Mouse (Mus musculus) forebrain, embryonic 13.5 days (tissue): Measurements from ENCODE around the gene H2afv. TPM values are rescaled to one million over a fixed set of nuclear protein-coding genes. Genes with fewer than 3 reads are reported as not detected.

ENCODE experiments used
- ATAC-seq: fragments of 200-750 bp; cut with Nextera tagmentation; 2 replicates; pipeline ENCODE4 v1.8.0; 2017
- H3K27ac ChIP-seq: fragments of 300-500 bp; sonication (generic); 2 replicates; pipeline ENCODE4 v1.5.1; 2015; ENCODE audit warnings: inconsistent platforms, mild to moderate bottlenecking, moderate library complexity
- H3K27me3 ChIP-seq: fragments of 300-500 bp; sonication (generic); 2 replicates; pipeline ENCODE4 v1.6.1; 2015; ENCODE audit warnings: mild to moderate bottlenecking, inconsistent platforms
- H3K36me3 ChIP-seq: fragments of 300-500 bp; sonication (generic); 2 replicates; pipeline ENCODE4 v1.6.1; 2015; ENCODE audit warnings: mild to moderate bottlenecking, inconsistent platforms; ENCODE audit not compliant: poor library complexity, severe bottlenecking
- H3K4me1 ChIP-seq: fragments of 300-500 bp; sonication (generic); 2 replicates; pipeline ENCODE4 v1.6.1; 2015; ENCODE audit warnings: inconsistent platforms
- H3K4me2 ChIP-seq: fragments of 300-500 bp; sonication (generic); 2 replicates; pipeline ENCODE4 v1.6.1; 2015; ENCODE audit warnings: inconsistent platforms, mild to moderate bottlenecking, moderate library complexity
- H3K4me3 ChIP-seq: fragments of 300-500 bp; sonication (generic); 2 replicates; pipeline ENCODE4 v1.5.1; 2015; ENCODE audit warnings: mild to moderate bottlenecking, inconsistent platforms
- H3K9ac ChIP-seq: fragments of 300-500 bp; sonication (generic); 2 replicates; pipeline ENCODE4 v1.6.1; 2015; ENCODE audit warnings: mild to moderate bottlenecking, inconsistent platforms
- H3K9me3 ChIP-seq: fragments of 300-500 bp; sonication (generic); replicated peaks from 2 replicates; pipeline ENCODE4 v1.6.1; 2016; ENCODE audit warnings: inconsistent platforms
- WGBS: fragments of 180-500 bp; shearing (Covaris S2); methylation state at CpG from one replicate; pipeline ENCODE4 v1.1.7; 2015; 5-methylcytosine and 5-hydroxymethylcytosine counted together
- polyA plus RNA-seq: library from polyadenylated mRNA; unstranded; fragments of >200 nt; fragmentation: Nextera tagmentation; extraction: Ambion mirVana; gene quantifications from 2 replicates; pipeline ENCODE4 v1.2.1, GENCODE M21; 2015

H2afv gene
- polyA plus RNA-seq, 1 experiment from 2014 or later, result 1,061 TPM

DNA sequence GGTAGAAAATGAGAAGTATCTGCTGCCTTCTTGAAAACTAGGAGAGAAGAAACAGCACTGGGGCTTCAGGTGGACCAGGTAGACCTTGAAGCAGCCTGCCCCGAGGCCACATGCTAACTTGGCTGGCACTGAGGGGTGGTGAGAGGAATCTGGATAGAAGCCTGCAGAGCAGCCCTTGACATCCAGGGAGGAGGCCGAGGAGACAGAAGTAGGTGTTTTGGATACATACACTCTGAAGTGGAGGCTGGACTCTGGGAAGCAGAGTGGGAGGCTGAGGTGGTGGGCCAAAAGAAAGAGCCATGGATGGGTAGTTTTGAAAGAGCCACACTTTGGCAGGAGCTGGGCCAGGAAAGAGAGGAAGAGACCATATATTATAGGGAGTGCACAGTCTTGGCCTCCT is 35.0 kb upstream of the H2afv start:
- Histone ChIP-seq H3K36me3 (no peaks in the 10 kb centered on the region), H3K9me3 (no peaks in the 10 kb centered on the region), H3K4me1 (peaks cover 4% of the 10 kb centered on the region), H3K27ac (no peak overlapping the region), H3K27me3 (no peaks in the 10 kb centered on the region), H3K4me3 (no peak overlapping the region), H3K9ac (no peak overlapping the region), H3K4me2 (no peak overlapping the region)
- ATAC-seq, result no peak
- WGBS, result 84% methylated on average over 2 of the region's 2 CpGs

DNA sequence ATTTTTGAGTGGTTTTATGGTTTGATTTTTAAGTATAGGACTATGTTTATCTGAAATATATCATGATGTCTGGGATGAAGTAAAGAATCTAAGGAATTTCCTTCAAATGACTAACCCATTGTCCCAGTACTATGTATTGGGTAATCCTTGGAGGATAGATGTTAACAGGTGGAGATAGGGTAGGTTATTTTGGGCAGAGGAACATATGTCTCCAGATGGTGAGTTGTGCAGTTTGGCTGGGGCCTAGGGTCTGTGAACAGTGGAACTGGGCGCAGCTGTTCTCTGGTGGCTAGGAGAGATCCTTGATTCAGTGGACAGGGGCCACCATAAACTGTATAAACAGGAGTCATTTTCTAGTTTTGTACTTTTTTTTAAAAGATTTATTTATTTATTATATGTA is 33.1 kb upstream of the H2afv start:
- WGBS, result 94% methylated on average over 1 of the region's 1 CpGs
- no peak overlapping the region for H3K4me3 ChIP-seq
- H3K4me1 ChIP-seq, result peaks cover 21% of the 10 kb centered on the region
- no peaks in the 10 kb centered on the region for H3K9me3 ChIP-seq
- H3K9ac ChIP-seq, result no peak overlapping the region
- no peak overlapping the region for H3K27ac ChIP-seq
- H3K36me3 ChIP-seq, result 0 out of 2 replicates have a peak, but pooled peaks cover 6% of the 10 kb centered on the region
- H3K4me2 ChIP-seq, result no peak overlapping the region
- ATAC-seq, result no peak
- H3K27me3 ChIP-seq, result no peaks in the 10 kb centered on the region

DNA sequence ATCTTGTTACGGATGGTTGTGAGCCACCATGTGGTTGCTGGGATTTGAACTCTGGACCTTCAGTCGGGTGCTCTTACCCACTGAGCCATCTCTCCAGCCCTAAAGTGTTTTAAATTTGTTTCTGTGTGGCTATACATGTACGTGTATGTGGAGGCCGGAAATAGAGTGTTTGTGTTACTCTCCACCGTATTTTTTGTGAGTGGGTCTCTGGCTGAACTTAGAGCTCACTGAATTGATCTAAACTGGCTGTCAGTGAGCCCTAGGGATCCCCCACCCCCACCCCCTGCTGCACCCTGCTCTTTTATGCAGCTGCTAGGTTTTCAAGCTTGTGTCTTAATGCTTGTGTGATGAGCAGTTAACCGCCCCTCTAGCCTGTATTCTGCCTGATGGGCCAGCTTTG is 32.6 kb upstream of the H2afv start:
- 75% methylated on average over 6 of the region's 6 CpGs for WGBS
- Histone ChIP-seq H3K9me3 (no peaks in the 10 kb centered on the region), H3K27ac (no peak overlapping the region), H3K4me1 (peaks cover 25% of the 10 kb centered on the region), H3K4me2 (peak overlapping the region; percentile 5; the same call in 1 of the 2 replicates), H3K9ac (no peak overlapping the region), H3K36me3 (0 out of 2 replicates have a peak, but pooled peaks cover 6% of the 10 kb centered on the region), H3K4me3 (no peak overlapping the region), H3K27me3 (no peaks in the 10 kb centered on the region)
- ATAC-seq, result no peak

- H3K4me2 ChIP-seq, result peak within 1 kb of the TSS; percentile 93
- H3K4me1 ChIP-seq, result peaks cover 34% of the 10 kb centered on the region
- H3K9ac ChIP-seq, result peak within 1 kb of the TSS; percentile 97
- peak within 1 kb of the TSS; percentile 97 for H3K27ac ChIP-seq
- no peaks in the 10 kb centered on the region for H3K9me3 ChIP-seq
- WGBS, result 1% methylated on average over 51 of the region's 76 CpGs
- H3K27me3 ChIP-seq, result no peaks in the 10 kb centered on the region
- ATAC-seq, result peak; percentile 97
- peak within 1 kb of the TSS; percentile 99 for H3K4me3 ChIP-seq
- peaks cover 6% of the 10 kb centered on the region; the same call in 1 of the 2 replicates for H3K36me3 ChIP-seq
These were observed 31.7 kb upstream of the H2afv start, which contains the start of gene Purb for GRCm38 (mm10) chr11:6475867-6476484. Gene Purb, minus strand, starts transcription at chr11:6475917.

DNA sequence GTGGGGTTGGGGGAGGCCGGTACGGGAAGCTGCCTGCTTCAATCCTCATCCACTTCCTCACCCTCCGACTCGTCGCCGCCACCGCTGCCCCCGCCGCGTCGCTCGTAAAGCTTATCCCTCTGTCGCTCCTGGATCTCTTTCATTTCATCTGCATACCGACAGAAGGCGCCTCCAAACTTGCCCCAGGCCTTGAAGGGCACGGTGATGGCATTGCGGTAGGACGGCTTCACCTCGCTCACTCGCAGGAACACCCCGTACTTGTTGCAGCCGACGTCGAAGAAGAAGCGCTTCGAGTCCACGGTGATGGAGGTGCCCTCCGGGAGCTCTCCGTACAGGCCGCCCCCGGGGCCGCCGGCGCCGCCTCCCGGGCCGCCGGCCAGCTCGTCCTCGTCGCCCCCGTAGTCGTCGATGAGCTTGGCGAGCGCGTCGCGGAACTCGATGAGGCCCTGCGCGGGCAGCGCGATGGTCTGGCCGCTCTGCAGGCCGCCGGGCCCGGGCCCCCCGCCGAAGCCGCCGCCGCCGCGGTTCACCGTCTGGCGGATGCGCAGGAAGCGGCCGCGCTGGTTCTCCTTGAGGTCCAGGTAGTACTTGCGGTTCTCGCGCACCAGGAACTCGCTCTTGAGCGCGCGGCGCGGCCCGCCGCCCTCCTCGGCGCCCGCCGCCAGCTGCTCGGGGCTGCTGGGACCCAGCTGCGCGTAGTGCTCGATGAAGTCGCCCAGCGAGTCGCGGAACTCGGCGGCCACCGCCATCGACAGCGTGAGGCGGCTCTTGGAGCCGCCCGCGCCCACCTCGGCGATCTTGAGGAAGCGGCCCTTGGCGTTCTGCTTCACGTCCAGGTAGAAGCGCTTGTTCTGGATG is 30.9 kb upstream of the H2afv start:
- H3K4me3 ChIP-seq, result peak overlapping the region; percentile 99
- no peaks in the 10 kb centered on the region for H3K9me3 ChIP-seq
- WGBS, result under 1% methylated on average over 98 of the region's 109 CpGs
- H3K36me3 ChIP-seq, result peaks cover 6% of the 10 kb centered on the region; the same call in 1 of the 2 replicates
- H3K27me3 ChIP-seq, result no peaks in the 10 kb centered on the region
- ATAC-seq, result peak; percentile 17; the same call in 1 of the 2 replicates
- peak overlapping the region; percentile 93 for H3K4me2 ChIP-seq
- peak overlapping the region; percentile 97 for H3K9ac ChIP-seq
- H3K27ac ChIP-seq, result peak overlapping the region; percentile 97
- H3K4me1 ChIP-seq, result peaks cover 43% of the 10 kb centered on the region

DNA sequence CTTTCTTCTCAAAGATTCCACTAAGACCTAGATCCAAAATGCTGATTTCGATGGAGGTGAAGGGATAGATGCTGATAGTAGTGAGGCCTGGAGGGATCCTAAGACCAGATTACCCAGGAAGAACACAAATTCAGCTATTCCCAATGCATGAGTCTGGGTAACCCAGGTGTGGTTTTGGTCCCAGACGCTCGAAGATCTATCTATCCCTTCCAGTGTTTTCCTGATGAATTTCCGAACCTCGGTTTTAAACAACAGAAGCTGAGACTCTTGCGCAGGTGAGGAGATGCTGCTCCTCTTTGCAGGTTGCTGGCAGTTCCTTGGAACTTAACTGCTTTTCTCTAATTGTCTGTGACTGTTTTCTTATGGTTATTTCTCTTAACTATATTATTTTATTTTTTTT is 30.1 kb upstream of the H2afv start:
- Histone ChIP-seq H3K27ac (peak overlapping the region; percentile 97), H3K4me2 (peak overlapping the region; percentile 93), H3K27me3 (no peaks in the 10 kb centered on the region), H3K4me1 (peaks cover 47% of the 10 kb centered on the region), H3K9me3 (no peaks in the 10 kb centered on the region), H3K4me3 (peak overlapping the region; percentile 99), H3K9ac (peak overlapping the region; percentile 97), H3K36me3 (peaks cover 6% of the 10 kb centered on the region; the same call in 1 of the 2 replicates)
- WGBS, result 40% methylated on average over 6 of the region's 6 CpGs
- ATAC-seq, result no peak

DNA sequence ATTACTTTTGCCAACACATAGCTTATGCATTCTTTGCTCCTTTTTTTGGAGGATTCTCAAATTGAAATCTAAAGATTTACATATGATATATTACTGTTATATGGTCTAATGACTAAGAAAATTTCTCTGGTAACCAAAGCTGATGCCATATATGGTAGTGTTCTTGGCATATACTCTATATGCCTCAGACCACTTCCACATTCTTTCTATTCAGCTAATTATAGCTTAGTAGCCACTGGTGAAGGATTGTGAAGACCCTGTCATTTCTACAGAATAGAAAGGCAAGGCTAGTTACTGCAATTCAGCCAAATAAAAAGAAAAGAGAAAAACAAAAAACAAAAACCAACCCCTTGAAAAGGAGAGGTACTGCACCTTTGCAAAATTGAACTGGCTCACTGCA is 27.8 kb upstream of the H2afv start:
- Histone ChIP-seq H3K9me3 (no peaks in the 10 kb centered on the region), H3K27me3 (no peaks in the 10 kb centered on the region), H3K4me2 (peak overlapping the region; percentile 76), H3K4me3 (peak overlapping the region; percentile 99), H3K36me3 (peaks cover 13% of the 10 kb centered on the region), H3K27ac (peak overlapping the region; percentile 48), H3K4me1 (peaks cover 57% of the 10 kb centered on the region), H3K9ac (peak overlapping the region; percentile 64)
- ATAC-seq, result no peak

DNA sequence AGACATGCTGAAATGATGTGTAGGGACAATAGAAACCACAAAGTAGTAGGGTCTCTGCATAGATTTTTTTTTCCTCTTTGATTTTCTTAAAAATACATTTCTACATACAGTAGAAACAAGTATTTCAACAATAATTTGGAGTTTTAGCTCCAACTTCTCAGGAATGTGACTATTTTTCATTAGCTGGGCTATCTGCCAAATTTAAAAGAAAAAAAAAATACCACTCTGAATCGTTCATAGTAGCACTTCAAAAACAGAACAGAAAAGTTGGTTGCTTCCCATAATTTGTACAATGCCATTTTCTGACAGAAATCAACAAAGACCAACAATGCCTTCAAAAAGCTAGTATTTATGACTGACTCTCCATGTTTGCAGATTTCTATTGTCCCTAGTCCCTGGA is 27.2 kb upstream of the H2afv start:
- 19% methylated on average over 1 of the region's 1 CpGs for WGBS
- Histone ChIP-seq H3K36me3 (peaks cover 18% of the 10 kb centered on the region), H3K27ac (peak overlapping the region; percentile 72), H3K27me3 (no peaks in the 10 kb centered on the region), H3K4me2 (peak overlapping the region; percentile 76), H3K9ac (peak overlapping the region; percentile 64), H3K9me3 (no peaks in the 10 kb centered on the region), H3K4me3 (peak overlapping the region; percentile 99), H3K4me1 (peaks cover 57% of the 10 kb centered on the region)
- ATAC-seq, result no peak

- 51% methylated on average over 2 of the region's 2 CpGs for WGBS
- Histone ChIP-seq H3K4me1 (peaks cover 57% of the 10 kb centered on the region), H3K27me3 (no peaks in the 10 kb centered on the region), H3K27ac (peak overlapping the region; percentile 72), H3K36me3 (peaks cover 23% of the 10 kb centered on the region), H3K9me3 (no peaks in the 10 kb centered on the region), H3K9ac (peak overlapping the region; percentile 61), H3K4me2 (peak overlapping the region; percentile 76), H3K4me3 (peak overlapping the region; percentile 99)
- no peak for ATAC-seq
These were observed 26.8 kb upstream of the H2afv start for GRCm38 (mm10) chr11:6471054-6471453.

DNA sequence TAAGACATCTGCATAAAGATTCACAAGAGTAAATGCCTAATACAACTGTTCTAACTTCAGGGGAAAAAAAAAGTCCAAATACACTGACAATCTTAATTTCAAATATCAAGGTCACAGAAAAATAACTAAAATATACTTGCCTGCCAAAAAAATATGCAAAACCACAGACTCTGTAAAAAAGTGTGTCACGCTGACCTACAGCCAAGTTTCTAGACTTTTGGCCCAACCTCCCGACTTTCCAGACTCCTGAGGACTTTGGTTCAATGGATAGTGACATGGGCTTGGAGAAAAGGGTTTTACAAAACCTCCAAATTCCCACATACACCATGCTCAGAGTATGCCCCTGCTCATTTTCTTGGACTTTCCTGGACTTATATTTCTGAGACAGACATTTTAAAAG is 24.3 kb upstream of the H2afv start:
- ATAC-seq, result no peak
- H3K4me1 ChIP-seq, result peaks cover 48% of the 10 kb centered on the region

DNA sequence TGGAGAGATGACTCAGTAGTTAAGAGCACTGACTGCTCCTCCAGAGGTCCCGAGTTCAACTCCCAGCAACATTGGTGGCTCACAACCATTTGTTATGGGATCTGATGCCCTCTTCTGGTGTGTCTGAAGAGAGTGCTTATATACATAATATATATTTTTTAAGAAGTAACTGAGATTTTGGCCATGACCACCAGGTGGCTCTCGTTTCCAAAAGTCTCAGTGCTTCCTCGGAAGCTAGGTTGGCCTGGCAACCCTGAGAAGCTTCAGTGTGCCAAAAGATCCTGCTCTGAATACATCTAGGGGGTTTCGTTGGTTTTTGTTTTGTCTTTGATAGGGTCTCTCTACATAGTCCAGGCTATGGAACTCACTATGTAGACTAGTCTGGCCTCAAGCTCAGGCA is 20.9 kb upstream of the H2afv start:
- ATAC-seq, result peak; percentile 73
- Histone ChIP-seq H3K4me1 (peaks cover 16% of the 10 kb centered on the region), H3K4me2 (no peak overlapping the region), H3K9me3 (no peaks in the 10 kb centered on the region), H3K9ac (no peak overlapping the region), H3K27me3 (no peaks in the 10 kb centered on the region), H3K27ac (no peak overlapping the region), H3K4me3 (no peak overlapping the region), H3K36me3 (peaks cover 34% of the 10 kb centered on the region)
- 28% methylated on average over 4 of the region's 4 CpGs for WGBS

More for the DNA sequence above, 24.3 kb upstream of the H2afv start:
- WGBS, result 87% methylated on average over 2 of the region's 2 CpGs
- Histone ChIP-seq H3K9ac (no peak overlapping the region), H3K4me3 (no peak overlapping the region), H3K27ac (no peak overlapping the region), H3K4me2 (no peak overlapping the region), H3K27me3 (no peaks in the 10 kb centered on the region), H3K36me3 (peaks cover 37% of the 10 kb centered on the region), H3K9me3 (no peaks in the 10 kb centered on the region)

GRCm38 (mm10) chr11:6463159-6463837 is 19.1 kb upstream of the H2afv start:
- H3K27ac ChIP-seq, result no peak overlapping the region
- no peak overlapping the region for H3K9ac ChIP-seq
- no peak overlapping the region for H3K4me2 ChIP-seq
- peaks cover 34% of the 10 kb centered on the region for H3K36me3 ChIP-seq
- peaks cover 4% of the 10 kb centered on the region for H3K4me1 ChIP-seq
- 92% methylated on average over 6 of the region's 6 CpGs for WGBS
- H3K27me3 ChIP-seq, result no peaks in the 10 kb centered on the region
- no peaks in the 10 kb centered on the region for H3K9me3 ChIP-seq
- no peak overlapping the region for H3K4me3 ChIP-seq
- no peak for ATAC-seq
